Mouse (Mus musculus): ENCODE data around the gene Bicra. TPM values are rescaled to one million over a fixed set of nuclear protein-coding genes. Genes with fewer than 3 reads are reported as not detected.
A peak's percentile ranks its signal among the peaks of the same experiment; 100 is the strongest.

Gene Bicra
- total RNA-seq, 2 experiments from 2014 or later, result 8.2 to 11.5 TPM

DNA sequence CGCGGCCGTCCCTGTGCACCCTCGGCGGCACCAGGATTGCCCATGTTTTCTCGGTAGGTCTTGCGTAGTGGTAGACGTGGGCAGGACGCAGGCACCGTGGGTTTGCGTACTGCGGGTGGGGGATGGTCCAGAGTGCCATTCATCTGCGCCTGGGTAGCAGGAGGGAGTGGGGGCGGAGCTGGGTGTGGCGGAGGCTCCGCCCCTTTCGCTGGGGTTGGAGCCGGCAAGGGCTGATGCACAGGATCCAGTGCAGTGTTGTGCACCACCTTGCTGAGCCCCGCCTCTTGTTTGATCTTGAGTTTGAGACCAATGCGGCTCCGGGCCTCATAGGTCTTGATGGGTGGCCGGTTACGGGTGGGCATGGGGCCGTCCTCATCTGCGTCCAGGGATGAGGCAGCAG is 75.5 kb downstream of the Bicra start:
- no peak for DNase-seq

DNA sequence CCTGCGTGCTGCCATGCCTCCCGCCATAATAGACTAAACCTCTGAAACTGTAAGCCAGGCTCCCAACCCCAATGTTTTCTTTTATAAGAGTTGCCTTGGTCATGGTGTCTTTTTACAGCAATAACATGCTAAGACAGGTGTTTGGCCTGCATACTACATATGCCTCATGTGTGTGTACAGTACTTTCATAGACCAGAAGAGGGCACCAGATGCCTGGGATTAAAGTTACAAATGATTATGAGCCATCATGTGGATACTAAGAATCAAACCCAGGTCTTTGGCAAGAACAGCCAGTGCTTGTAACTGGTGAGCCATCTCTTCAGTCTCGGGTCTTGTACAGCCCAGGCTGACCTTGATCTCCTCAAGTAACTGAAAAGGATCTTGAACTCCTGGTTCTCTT is 78.0 kb downstream of the Bicra start:
- no peak for DNase-seq

DNA sequence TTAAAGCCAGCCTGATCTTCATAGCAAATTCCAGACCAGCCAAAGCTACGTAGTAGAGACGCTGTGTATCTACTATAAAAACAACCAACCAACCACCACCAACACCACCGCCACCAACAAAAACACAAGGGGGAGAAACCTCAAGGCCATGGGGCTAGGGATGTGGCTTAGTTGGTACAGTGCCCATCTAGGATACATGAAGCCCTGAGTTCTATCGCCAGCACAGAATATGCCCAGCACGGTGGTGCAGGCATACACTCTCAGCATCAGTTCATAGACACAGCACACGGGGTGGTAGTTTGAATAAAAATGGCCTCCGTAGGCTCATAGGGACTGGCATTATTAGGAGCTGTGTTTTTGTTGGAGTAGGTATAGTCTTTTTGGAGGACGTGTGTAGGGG is 79.4 kb downstream of the Bicra start:
- DNase-seq, result no peak

DNA sequence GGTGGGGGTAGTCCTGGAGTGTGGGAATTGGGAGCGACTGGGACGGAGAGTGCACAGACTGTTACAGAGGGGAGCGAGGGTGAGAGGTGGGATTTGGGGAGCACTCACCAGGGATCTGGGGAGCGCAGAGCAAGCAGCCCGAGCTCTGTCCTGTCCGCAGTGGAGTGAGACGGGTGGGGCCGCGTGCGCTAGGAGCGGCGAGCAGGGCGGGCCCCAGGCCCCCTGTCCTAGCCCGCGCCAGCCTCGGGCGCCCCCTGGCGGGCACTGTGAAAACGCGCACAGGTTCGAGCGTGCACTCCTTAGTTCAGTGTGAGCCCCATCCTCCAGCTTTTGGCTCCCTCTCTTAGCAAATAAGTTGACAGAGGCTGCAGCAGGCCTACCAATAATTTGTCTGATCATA is 80.4 kb downstream of the Bicra start, which contains the start of gene Ehd2:
TSS of gene Ehd2 (minus strand) at position 256 of the 400 bp plus-strand sequence.
- peak; percentile 89 for DNase-seq

DNA sequence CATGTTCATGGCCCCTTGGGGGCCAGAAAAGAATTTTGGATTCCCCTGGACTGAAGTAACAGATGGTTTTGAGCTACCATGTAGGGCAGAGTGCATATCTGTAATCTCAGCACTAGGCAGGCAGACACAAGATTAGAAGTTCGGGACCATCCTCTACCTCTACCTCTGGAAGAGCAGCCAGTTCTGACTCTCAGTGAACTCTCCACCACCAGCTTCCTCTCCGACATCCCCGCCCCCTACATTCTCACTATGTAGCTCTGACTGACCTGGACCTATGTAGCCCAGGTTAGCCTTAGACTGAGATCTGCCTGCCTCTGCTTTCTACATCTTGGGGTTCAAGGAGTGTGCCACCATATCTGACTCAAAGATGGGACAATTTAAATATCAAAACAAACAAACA is 81.2 kb downstream of the Bicra start:
- DNase-seq, result no peak

DNA sequence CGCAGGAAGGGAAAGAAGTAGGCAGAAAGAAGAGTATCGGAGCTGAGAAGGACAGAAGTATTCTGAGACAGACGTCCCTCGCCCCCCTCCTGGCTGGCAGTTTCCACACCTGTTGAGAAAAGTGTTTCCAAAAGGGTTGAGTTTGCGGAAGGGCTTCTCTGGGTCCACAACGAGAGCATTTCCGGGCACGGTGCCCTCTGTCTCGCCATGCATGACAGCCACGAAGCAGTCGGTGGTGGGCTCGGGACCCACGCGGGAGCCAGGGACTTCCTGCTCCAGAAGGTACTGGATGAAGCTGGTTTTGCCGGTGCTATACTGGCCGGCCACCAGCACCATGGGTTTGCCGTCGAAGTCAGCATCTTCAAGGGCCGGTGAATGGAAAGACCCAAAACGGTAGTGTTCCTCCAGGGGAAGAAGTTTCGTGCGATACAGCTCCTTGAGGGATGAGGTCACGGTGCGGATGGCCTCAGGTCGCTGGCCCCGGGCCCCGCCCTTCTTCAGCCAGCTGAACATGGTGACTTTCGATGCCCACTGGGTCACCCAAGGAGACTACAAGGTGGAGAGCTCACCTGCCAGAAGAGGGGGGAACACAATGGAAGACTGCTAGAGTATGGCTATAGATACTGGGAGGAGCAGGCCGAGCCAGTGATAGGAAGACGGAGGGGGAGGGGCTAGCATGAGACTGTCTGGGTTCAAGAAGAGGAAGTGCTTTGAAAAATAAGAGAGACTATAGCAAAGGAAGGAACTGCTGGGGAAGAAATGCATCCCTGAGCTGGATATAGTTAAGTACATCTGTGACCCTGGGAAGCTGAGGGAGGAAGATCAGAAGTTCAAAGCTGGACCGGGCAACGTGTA is 83.7 kb downstream of the Bicra start:
- DNase-seq, result peak; percentile 49

DNA sequence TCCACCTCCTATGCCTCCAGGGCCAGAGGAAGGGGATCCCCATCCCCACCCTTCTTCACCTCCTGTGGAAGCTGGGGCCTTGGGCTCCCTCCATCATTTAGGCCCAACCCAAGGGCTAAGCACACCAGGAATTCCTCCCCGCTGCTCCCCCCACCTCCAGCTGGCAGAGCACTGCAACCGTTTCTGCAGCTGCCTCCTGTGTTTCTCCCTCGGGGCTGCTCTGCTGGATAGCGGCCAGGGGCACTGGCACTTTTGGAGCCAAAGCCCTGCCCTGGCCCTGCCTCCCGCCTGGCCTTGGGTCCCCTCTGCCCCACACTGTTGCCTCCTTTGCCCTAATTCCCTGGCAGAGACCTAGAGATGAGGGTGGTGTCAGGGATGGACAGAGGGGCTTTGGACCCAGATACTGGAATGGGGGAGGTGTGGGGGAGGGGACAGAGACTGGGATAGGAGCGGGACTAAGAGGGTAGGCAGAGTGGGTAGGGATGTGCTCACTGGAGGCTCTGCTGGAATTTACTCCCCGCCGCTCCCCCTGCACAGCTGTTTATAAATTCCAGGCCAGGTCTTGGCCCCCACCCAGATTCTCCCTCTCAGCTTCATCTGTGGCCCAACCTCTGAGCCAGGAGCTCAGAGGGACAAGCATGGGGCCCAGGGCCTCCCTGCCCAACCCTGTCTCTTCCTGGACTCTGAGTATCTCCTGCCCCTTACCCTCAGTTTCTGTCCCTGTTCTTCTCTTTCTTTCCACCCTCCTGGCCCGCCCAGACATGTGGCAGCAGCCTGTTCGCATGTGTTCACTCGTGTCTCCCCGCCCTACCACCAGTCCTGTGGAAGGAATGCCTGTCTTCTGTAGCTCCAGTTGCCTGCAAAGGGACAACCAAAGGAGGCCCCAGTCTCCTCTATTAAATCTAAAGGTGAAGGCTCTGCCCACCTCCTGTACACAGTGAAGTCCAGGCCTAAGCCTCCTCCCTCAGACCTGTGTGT is 85.1 kb downstream of the Bicra start:
- DNase-seq, result peak; percentile 95

DNA sequence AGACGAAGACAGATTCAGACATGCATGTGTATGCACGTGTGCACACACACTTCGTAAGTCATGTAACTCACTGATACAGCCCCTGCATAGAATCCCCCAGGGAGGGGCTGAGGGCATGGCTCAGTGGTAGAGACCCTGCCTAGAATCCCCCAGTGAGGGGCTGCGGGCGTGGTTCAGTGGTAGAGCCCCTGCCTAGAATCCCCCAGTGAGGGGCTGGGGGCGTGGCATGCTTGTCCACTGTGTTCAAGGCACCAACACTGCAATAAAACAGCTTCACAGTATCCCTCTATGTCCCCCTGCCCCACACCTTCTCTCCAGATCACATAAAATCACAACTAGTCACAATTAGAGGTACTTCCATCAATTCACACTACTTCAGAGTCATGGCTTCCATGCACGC is 85.9 kb downstream of the Bicra start:
- no peak for DNase-seq

DNA sequence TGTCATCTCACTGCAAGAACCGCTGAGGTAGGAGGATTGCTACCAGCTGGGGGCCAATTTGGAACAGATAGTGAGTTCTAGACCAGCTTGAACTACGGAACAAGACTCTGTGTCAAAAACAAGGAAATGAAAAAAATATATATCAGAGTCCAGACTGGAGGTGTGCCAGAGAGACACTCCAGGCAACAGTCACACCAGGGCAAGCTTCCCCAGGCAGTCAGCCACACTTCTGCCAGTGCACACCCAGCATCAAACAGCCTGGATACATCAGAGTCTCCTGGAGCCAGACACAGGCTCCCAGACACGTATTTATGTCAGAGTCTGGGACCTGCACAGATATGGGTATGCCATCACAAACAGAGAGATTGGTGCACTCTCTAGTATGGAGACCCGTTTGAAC is 86.5 kb downstream of the Bicra start:
- DNase-seq, result no peak

DNA sequence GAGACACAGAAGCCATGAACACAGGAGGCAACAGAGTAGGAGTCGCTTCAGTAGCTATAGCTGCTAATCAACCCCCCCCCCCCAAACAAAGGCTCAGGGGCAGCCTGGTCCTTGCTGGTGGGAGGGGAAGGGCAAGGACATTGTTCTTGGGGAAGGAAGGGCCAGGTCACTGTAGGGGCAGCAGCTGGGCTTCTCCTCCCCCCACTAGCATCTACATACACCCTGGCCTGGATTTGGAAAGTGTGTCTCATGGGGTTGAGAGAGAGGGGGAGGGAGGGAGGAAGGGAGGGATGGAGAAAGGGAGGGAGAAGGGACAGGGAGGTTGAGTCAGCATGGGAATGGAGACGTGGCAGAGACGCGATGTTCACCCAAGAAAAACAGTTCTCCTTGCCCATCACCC is 87.0 kb downstream of the Bicra start:
- no peak for DNase-seq

DNA sequence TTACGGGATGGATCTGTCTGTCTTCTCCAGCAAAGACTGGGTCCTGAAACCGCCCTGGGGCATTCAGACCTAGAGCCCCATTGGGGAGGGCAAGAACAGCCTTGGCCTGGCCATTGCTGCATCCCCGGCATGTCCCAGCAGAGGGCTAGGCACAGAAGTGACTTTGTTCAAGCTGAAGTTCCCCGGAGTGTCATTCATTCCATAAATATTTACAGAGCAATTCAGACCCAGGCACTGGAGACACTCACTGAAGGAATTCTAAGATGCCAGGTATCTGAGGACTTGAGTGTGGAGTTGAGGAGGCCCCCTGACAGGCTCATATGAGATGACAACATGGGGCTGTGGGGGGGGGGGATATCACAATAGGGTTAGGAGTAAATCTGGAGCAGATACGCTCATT is 91.6 kb downstream of the Bicra start:
- DNase-seq, result no peak

DNA sequence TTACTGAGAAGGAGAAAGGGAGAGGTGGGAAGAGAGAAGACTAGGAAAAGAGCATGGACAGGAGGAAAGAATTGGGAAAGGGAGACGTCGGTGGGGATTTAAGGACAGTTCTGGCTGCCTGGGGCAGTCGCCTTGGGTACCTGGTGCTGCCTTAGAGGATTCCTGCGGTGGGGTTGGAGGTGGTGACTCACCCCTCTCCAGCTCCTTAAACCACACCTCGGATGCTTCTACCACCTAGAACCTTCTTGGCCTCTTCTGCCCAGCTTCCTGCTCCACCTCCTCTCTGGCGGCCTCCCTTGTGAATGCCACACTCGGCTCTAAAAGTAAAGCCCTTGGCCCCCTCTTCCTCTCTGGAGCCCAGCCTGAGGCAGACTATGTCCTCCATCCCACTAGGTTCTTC is 92.2 kb downstream of the Bicra start:
- DNase-seq, result no peak

DNA sequence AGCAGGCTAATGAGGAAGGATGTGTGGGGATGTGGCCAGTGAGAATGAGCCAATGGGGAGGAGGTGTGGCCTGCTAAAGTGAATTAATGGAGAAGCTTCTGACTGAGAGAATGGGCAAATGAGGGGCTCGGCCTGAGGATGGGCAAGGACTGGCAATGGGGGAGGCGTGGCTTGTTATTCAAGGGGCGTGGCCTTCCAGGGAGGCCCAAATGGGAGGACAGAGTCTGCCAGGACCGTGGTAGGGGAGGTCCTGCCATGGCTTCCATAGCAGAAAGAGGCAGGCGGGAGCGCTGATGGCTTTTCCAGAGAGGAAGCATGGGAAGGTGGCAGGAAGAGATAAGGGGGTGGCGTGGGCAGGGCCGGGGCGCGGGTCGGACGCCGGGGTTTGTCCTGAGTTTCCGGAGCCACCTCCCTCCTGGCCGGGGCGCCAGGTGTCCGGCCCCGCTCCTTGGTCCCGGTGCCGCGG is 92.7 kb downstream of the Bicra start:
- no peak for DNase-seq

DNA sequence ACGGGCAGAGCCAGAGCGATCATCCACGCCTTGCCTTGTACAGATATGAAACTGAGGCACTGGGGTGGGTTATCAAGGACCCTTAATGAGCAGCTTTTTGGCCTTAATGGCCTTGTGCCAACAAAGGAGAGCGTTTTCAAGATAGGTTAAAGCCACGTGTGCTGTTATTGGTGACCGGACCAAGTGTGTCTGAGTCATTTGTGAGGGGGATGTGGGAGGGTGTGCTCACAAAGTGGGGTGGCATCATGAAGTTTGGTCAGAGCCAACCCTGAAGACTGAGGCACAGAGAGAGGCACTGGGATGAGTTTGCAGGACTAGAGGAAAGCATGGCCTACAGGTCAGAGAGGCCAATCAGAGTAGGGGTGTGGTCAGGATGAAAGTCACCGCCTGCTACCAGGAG is 93.3 kb downstream of the Bicra start:
- no peak for DNase-seq

DNA sequence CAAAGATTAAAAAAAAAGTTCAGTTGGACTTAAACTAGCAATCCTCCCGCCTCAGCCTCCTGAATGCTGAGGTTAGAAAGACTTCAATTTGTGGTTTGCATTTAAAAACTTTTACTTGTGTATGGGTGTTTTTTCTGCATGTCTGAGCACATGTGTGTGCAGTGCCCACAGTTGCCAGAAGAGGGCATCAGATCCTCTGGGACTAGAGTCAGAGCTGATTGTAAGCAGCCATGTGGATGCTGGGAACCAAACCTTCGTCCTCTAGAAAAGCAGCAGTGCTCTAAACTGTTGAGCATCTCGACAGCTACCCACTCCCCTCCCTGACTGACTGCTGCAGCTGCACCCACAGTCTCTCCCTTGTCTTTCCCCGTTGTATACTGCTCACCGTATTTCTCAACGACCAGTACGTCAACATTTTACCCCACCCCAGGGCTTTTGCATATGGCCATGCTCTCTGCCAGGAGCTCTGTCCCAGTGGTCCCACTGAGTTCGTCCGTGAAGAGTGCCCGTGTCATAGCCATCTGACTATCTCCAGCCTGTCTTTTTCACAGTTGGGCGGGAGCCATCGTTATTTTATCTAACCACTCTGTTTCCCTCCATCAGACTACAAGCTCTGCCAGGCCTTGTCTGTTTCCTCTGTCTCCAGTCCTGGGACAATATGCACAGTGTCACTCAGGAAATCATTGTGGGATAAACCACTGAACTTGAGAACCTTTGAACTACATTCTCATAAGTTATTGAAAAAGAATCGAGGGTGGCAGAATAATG is 94.2 kb downstream of the Bicra start:
- DNase-seq, result no peak

DNA sequence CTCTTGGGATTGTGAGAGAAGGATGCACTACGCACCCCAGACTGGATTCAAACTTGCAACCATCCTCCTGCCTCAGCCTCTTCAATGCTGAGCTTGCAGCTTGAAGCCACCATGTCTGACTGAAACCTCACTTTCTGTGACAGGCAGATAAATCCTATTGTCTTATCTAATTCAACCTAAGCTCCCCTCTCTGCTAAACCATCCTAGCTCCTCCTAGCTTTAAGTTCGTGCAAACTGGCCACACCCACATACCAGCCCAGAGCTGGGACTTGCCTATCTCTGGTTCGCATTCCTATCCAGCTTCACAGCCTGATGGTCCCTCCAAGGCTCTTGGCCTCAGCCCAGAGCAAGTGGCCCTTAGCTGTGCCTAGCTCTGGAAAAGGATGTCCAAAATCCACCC is 95.3 kb downstream of the Bicra start:
- no peak for DNase-seq

DNA sequence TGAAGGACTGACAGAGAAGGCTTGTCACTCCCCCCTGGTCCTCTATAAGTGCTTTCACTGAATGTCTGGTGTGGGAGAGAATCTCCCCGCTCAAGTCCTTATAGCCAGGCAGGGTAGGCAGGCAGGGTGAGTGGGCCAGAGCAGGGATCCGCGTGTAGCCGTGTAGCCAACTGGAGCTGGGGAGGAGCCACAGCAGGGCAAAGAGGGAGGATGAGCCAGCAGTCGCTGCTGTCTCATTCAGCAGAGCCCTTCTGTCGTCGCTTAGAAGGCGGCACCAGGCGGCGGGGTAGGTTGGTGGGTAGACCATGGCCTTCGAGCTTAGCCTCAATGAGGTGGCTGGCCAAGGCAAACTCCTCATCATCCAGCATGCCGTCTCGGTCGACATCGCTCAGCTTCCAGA is 97.7 kb downstream of the Bicra start:
- DNase-seq, result no peak

DNA sequence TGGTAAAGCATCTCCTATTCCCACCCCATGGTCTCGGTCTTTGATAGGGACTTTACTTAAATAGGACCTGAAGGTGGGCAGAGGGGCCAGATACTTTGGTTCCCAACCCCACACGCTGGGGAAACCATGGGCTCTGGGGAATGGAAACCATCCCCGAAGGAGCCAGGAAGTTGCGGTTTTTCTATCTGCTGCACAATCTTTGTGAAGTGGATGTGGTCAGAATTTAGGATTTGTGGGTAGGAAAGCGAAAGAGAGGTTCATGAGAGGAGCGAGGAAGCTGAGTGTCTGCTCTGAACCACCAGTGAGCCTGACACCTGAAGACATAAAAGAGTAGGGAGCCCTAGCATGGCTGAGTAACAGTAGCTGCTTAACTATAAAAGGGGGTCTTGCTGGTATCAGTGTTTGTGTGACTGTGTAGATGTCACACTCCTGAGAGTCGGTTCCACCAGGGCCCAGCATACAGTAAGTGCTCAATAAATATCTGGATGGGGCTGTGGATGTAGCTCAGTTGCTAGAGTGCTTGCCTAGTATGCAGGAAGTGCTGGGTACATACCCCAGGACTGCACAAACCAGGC is 98.4 kb downstream of the Bicra start:
- DNase-seq, result no peak

DNA sequence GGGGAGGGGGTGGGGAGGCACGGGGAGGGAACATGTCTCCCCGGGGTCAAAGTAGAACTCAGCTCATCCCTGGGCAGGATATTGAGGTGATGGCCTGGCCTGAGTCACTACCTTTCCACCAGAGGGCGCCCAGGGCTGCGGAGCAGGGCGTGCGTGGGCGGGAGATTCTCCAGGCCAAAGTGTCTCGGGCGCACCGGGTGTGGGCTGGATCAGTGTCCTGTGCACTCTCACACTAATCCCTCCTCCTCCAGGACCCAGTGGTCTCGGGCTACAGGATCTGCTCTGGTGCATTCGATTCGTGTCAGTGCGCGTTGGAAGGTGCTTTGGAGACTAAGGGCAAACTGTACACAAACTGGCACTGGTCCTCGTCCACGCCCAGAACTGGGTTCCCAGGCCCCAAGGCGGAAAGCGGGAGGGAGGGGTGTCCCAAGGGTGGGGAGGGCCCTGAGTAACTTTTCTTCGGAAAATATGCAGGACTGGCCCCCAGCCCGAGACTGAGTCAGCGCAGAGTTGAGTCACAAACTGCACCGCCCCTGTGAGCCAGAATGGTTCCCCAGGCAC is 99.3 kb downstream of the Bicra start:
- DNase-seq, result peak; percentile 90

DNA sequence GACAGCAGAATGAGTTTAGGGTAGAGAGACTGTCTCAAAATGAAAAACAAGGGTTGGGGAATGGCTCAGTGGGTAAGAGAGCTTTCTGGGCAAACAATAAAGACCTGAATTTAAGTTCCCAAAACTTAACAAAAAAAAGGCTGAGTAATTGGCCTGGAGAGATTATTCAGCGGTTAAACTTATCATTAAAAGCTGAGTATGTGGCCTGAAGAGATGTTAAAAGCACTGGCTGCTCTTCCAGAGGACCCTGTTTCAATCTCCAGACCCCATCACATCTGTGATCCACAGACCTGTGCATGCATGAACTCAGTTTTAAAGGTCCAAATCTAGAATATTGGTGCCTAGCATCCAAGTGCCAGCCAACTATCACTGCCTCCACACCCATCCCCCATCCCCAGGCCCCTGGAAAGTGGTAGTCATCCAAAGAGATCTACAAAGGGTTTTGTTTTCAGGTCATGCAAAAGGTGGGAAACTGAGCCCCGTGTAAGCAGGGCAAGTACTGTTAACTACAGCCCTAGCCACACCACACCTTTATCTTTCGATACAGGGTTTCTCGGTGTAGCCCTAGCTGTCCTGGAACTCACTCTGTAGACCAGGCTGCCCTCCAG is 100.0 kb downstream of the Bicra start:
- DNase-seq, result no peak
